Mouse (Mus musculus) G1E-ER4 (cell line): ENCODE data around the gene Fgfr3. TPM values are rescaled to one million over a fixed set of nuclear protein-coding genes. Genes with fewer than 3 reads are reported as not detected.

Source experiments
- GATA1 ChIP-seq: IDR thresholded peaks from one replicate; pipeline ENCODE4 v1.8.0; 2012; ENCODE audit warnings: low read length, inconsistent platforms
- polyA plus RNA-seq: library from polyadenylated mRNA; stranded (reverse); fragments of >175 nt; gene quantifications from 2 replicates; pipeline ENCODE4 v1.2.3, GENCODE M21; 2012

The Fgfr3 gene
- polyA plus RNA-seq = not detected in 2 replicates

DNA sequence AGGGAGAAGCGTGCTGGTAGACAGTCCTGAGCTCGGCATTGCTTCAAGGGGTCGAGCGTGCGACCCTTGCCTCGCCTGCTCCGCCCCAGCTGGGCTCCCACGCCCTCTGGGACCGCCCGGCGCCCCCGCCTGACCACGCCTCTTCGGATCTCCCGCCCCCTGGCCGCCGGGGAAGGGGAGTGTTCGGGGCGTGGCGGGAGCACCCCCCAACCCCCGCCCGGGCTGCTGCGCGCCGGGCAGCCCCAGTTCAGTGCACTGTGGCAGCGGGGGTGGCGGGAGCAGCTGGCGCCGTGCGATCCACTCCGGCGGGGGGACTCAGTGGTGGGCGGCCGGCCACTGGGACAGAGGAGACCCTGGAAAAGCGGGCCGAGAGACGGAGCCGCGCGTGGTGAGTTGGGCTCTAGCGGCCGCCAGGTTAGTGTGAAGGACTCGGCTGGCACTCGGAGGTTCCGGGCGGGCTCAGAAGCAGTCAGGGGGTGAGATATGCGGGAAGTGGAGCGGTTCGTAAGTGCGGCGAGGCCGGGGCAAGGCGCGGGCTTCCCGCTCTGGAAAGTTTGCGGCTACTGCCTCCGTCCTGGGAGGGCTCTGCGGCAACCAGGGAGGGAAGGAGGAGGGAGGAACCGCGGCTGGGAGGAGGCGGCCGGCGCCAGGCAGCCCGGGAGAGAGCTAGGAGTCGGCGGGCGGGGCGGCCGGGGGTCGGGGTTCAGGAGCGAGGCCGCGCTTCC is at the start of gene Fgfr3:
Fgfr3 (plus strand) TSS at position 134 of the 725 bp plus-strand sequence.
- no peak for TF ChIP-seq GATA1

GRCm38 (mm10) chr5:33674439-33674838 is 47.0 kb upstream of the Fgfr3 start:
- no peak for TF ChIP-seq GATA1

GRCm38 (mm10) chr5:33675964-33676363 is 45.5 kb upstream of the Fgfr3 start:
- no peak for TF ChIP-seq GATA1

DNA sequence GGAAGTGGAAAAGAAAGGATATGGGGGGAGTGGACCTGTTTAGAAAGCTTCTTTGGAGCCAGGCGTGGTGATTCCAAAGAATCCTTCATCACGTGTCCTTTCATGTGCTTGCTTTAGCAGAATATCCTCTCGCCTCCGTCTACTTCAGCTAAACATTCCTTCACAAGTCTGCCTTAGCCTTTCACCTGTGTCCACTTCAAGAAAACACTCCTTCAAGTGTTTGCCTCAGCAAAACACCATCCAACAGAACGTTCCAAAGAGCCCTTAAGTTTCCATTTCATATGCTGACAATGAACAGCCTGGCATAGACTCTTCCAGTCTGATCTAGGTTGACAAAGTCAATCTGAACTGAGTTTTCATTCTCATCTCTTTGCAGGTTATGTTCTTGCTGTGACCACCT is 43.2 kb upstream of the Fgfr3 start:
- no peak for TF ChIP-seq GATA1

- TF ChIP-seq GATA1 = no peak
These were observed 40.4 kb upstream of the Fgfr3 start for GRCm38 (mm10) chr5:33681044-33681443.

DNA sequence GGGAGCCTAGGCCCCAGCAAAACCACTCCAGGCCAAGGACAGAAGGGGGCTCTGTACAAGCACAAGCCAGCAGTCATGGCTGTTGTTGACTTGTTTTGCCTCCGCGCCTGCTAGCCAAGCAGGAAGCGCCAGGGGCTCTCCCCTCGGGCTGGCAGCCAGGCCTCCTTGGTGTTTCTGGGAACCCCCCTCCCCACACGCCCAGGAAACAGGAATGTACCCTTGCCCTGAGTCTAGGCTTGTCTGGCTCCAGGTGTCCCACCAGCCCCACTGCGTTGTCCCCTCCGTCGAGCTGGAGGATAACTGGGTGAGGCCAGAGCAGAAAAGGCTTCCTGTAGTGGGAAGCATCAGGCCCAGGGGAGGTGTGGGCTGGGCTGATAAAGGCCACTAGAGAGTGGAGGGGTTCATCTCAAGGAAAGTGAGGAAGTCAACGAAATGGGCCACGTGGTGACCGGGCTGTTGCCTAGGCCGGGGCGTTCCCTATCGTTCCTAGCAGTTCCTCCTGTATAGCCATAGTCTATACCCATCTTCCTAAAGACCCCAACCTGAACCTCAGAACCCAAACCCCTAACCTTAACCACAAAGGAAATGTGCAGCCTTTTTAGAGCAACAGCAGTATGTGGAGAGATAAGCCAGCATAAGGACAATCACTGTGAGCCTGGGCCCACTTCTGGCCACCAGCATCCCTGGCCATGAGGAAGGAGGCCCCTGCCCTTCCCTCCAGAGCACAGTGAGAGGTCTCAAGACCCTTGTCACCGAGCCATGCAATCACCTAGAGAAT is 39.7 kb upstream of the Fgfr3 start:
- peak; percentile 36 for TF ChIP-seq GATA1

- no peak for TF ChIP-seq GATA1
These were observed 38.5 kb upstream of the Fgfr3 start for GRCm38 (mm10) chr5:33682963-33683362.

- TF ChIP-seq GATA1 = no peak
These were observed 37.4 kb upstream of the Fgfr3 start for GRCm38 (mm10) chr5:33683897-33684652.

DNA sequence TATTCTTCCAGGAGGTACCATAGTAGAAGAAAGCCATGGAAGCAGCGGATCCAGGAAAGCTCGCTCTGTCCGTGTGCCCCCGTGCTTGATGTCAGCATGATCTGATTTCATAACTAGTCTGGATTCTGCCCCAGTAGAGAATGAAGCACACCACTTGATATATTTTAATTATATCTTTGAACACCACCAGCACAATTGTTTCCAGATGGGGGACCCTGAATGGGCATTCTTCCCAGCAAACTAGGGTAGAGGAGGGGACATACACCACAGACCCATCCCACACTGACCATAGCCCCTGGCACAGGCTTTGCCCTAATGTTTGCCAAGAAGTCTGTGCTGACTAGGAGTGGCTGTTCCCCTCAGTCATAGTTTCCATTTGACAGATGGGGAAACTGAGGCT is 36.5 kb upstream of the Fgfr3 start:
- no peak for TF ChIP-seq GATA1

- TF ChIP-seq GATA1 = no peak
These were observed 34.3 kb upstream of the Fgfr3 start for GRCm38 (mm10) chr5:33687142-33687541.

GRCm38 (mm10) chr5:33688278-33689220 is 32.9 kb upstream of the Fgfr3 start:
- TF ChIP-seq GATA1 = no peak

- TF ChIP-seq GATA1 = no peak
These were observed 32.1 kb upstream of the Fgfr3 start for GRCm38 (mm10) chr5:33689221-33689844.

DNA sequence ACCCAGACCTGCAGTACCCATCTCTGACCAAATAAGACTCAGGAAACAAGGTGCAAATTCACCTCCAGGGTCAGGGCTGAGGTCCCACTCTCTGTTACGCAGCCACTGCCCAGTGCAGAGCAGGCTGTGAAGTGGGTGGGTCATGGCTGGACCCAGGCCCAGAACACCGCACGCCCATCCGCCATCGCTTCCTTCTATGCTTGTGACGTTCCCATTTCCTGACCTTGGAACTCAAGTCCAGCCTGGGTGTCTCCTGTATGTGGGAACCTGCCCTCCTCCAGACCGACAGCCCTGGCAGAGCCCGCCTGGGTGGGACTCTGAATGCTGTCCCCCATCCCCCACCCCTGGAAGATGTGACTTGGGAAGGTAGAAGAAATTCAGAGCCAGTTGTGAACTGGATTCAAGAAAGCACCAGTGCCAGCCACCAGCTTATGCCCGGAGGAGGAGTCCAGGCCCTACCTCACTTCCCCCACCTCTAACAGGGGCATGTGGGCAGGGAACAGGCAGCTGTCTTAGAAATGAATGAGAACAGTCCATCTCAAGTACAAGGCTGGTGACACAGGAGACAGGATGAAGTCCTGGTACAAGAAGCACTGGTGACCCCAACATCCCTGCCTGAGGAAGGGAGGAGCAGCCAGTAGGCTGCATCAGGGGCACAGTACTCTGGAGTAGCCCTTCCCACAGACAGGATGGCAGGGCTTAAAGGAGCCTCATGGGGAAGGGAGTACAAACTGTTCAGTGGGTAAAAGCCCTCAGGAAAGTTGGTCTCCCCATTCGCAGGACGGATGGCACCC is 31.4 kb upstream of the Fgfr3 start:
- TF ChIP-seq GATA1 = no peak

GRCm38 (mm10) chr5:33692393-33692792 is 29.1 kb upstream of the Fgfr3 start:
- no peak for TF ChIP-seq GATA1

GRCm38 (mm10) chr5:33694461-33694847 is 27.0 kb upstream of the Fgfr3 start:
- no peak for TF ChIP-seq GATA1
